Mouse (Mus musculus) CH12.LX (cell line): Measurements from ENCODE around the gene Trim16. TPM values are rescaled to one million over a fixed set of nuclear protein-coding genes. Genes with fewer than 3 reads are reported as not detected.

Experiments
- DNase-seq: peaks from one replicate; pipeline ENCODE4 v3.0.0-alpha.2; 2013; ENCODE audit errors: extremely low read depth
- H3K27ac ChIP-seq: 2 replicates; pipeline ENCODE4 v1.5.1; 2012; ENCODE audit warnings: low read depth, mild to moderate bottlenecking, control low read depth, moderate library complexity; ENCODE audit not compliant: insufficient read depth
- H3K27me3 ChIP-seq: replicated peaks from 2 replicates; pipeline ENCODE3; 2012; ENCODE audit warnings: inconsistent platforms
- H3K36me3 ChIP-seq, 2 experiments: replicated peaks in 1 of 2; 2 replicates each; pipeline versions ENCODE3 to v1.6.1; 2012; ENCODE audit warnings: inconsistent platforms in 1 of 2, low read length in 1 of 2, mild to moderate bottlenecking in 1 of 2, mixed read lengths in 1 of 2, moderate library complexity in 1 of 2; ENCODE audit not compliant: control insufficient read depth in 1 of 2, insufficient read depth in 1 of 2
- H3K4me1 ChIP-seq, 2 experiments: 2 replicates each; pipeline ENCODE4 v1.6.1; 2012; ENCODE audit warnings: inconsistent platforms in 1 of 2, moderate library complexity in 1 of 2; ENCODE audit not compliant: insufficient read depth in 2 of 2, control insufficient read depth in 1 of 2
- H3K4me2 ChIP-seq: 2 replicates; pipeline ENCODE4 v1.6.1; 2012; ENCODE audit warnings: low read depth, mild to moderate bottlenecking, control low read depth; ENCODE audit not compliant: poor library complexity, insufficient read depth, severe bottlenecking
- H3K4me3 ChIP-seq, 3 experiments: fragments of 150-350 bp in 1 of 3; sonication (generic) in 1 of 3; replicated peaks in 1 of 3; 2 replicates each; pipeline versions ENCODE3 to v1.5.1; 2011 to 2012; ENCODE audit warnings: low read depth in 2 of 3, low read length in 2 of 3, mild to moderate bottlenecking in 2 of 3, moderate library complexity in 2 of 3, control low read depth in 1 of 3, improper control_type of control experiment in 1 of 3, inconsistent platforms in 1 of 3, mixed read lengths in 1 of 3; ENCODE audit not compliant: poor library complexity in 1 of 3
- H3K79me2 ChIP-seq: replicated peaks from 2 replicates; pipeline ENCODE4 v1.6.1; 2012; ENCODE audit warnings: mild to moderate bottlenecking, moderate library complexity; ENCODE audit not compliant: control insufficient read depth, poor library complexity, insufficient read depth, severe bottlenecking; ENCODE audit errors: extremely low read depth
- H3K9ac ChIP-seq: 2 replicates; pipeline ENCODE4 v1.6.1; 2012; ENCODE audit warnings: low read depth, mild to moderate bottlenecking, control low read depth, moderate library complexity; ENCODE audit not compliant: insufficient read depth
- H3K9me3 ChIP-seq: replicated peaks from 2 replicates; pipeline ENCODE3; 2012; ENCODE audit warnings: low read length, inconsistent platforms, mixed read lengths
- BHLHE40 ChIP-seq: IDR thresholded peaks from 2 replicates; pipeline ENCODE4 v1.6.1; 2011; ENCODE audit warnings: mild to moderate bottlenecking, low read depth, low read length, improper control_type of control experiment
- CHD1 ChIP-seq: IDR thresholded peaks from 2 replicates; pipeline ENCODE4 v1.6.1; 2012; ENCODE audit warnings: low read depth, low read length, improper control_type of control experiment, inconsistent platforms
- CHD2 ChIP-seq: IDR thresholded peaks from 2 replicates; pipeline ENCODE4 v1.6.1; 2011; ENCODE audit warnings: low read length, improper control_type of control experiment
- CTCF ChIP-seq, 2 experiments: IDR thresholded peaks in 1 of 2; conservative IDR thresholded peaks in 1 of 2; 2 replicates each; pipeline ENCODE4 v1.5.1; 2011 to 2012; ENCODE audit warnings: low read depth in 2 of 2, low read length in 2 of 2, improper control_type of control experiment in 1 of 2, inconsistent platforms in 1 of 2, mild to moderate bottlenecking in 1 of 2, moderate library complexity in 1 of 2
- E2F4 ChIP-seq: IDR thresholded peaks from 2 replicates; pipeline ENCODE4 v1.6.1; 2011; ENCODE audit warnings: low read depth, low read length, improper control_type of control experiment; ENCODE audit not compliant: insufficient replicate concordance
- EP300 ChIP-seq: IDR thresholded peaks from 2 replicates; pipeline ENCODE4 v1.6.1; 2011; ENCODE audit warnings: low read length, improper control_type of control experiment
- GABPA ChIP-seq: IDR thresholded peaks from 2 replicates; pipeline ENCODE4 v1.6.1; 2012; ENCODE audit warnings: low read depth, low read length, improper control_type of control experiment, inconsistent platforms; ENCODE audit not compliant: insufficient replicate concordance
- HCFC1 ChIP-seq: IDR thresholded peaks from 2 replicates; pipeline ENCODE4 v1.6.1; 2012; ENCODE audit warnings: low read depth, mild to moderate bottlenecking, inconsistent platforms, low read length, improper control_type of control experiment
- JUN ChIP-seq: IDR thresholded peaks from 2 replicates; pipeline ENCODE4 v1.6.1; 2011; ENCODE audit warnings: low read depth, mild to moderate bottlenecking, low read length, improper control_type of control experiment, moderate library complexity; ENCODE audit not compliant: insufficient read depth
- JUND ChIP-seq: conservative IDR thresholded peaks from 2 replicates; pipeline ENCODE4 v1.6.1; 2011; ENCODE audit warnings: low read depth, low read length, improper control_type of control experiment
- KAT2A ChIP-seq: IDR thresholded peaks from 2 replicates; pipeline ENCODE4 v1.6.1; 2012; ENCODE audit warnings: low read length, improper control_type of control experiment, inconsistent platforms; ENCODE audit not compliant: insufficient replicate concordance
- MAX ChIP-seq: IDR thresholded peaks from 2 replicates; pipeline ENCODE4 v1.6.1; 2011; ENCODE audit warnings: low read length, improper control_type of control experiment
- MAZ ChIP-seq: IDR thresholded peaks from 2 replicates; pipeline ENCODE4 v1.6.1; 2012; ENCODE audit warnings: low read depth, mild to moderate bottlenecking, inconsistent platforms, low read length, improper control_type of control experiment, moderate library complexity
- MEF2A ChIP-seq: IDR thresholded peaks from 2 replicates; pipeline ENCODE4 v1.6.1; 2014; ENCODE audit warnings: low read depth, mild to moderate bottlenecking, inconsistent platforms, low read length, improper control_type of control experiment, borderline replicate concordance
- NELFE ChIP-seq: IDR thresholded peaks from 2 replicates; pipeline ENCODE4 v1.6.1; 2011; ENCODE audit warnings: low read depth, low read length, improper control_type of control experiment
- PAX5 ChIP-seq: IDR thresholded peaks from 2 replicates; pipeline ENCODE4 v1.6.1; 2012; ENCODE audit warnings: low read length, inconsistent platforms, mixed read lengths
- POLR2A ChIP-seq: IDR thresholded peaks from 2 replicates; pipeline ENCODE4 v1.6.1; 2011; ENCODE audit warnings: low read depth, mild to moderate bottlenecking, improper control_type of control experiment, low read length
- RAD21 ChIP-seq: IDR thresholded peaks from 2 replicates; pipeline ENCODE4 v1.6.1; 2011; ENCODE audit warnings: low read depth, mild to moderate bottlenecking, low read length, improper control_type of control experiment, moderate library complexity
- RCOR1 ChIP-seq: conservative IDR thresholded peaks from 2 replicates; pipeline ENCODE4 v1.6.1; 2012; ENCODE audit warnings: low read depth, mild to moderate bottlenecking, inconsistent platforms, low read length, improper control_type of control experiment
- SIN3A ChIP-seq: IDR thresholded peaks from 2 replicates; pipeline ENCODE4 v1.6.1; 2012; ENCODE audit warnings: low read length, improper control_type of control experiment, inconsistent platforms
- SMC3 ChIP-seq: IDR thresholded peaks from 2 replicates; pipeline ENCODE4 v1.6.1; 2011; ENCODE audit warnings: low read depth, low read length, improper control_type of control experiment
- TCF12 ChIP-seq: IDR thresholded peaks from 2 replicates; pipeline ENCODE4 v1.6.1; 2014; ENCODE audit warnings: low read depth, mild to moderate bottlenecking, inconsistent platforms, low read length, improper control_type of control experiment
- USF1 ChIP-seq: IDR thresholded peaks from 2 replicates; pipeline ENCODE4 v1.6.1; 2014; ENCODE audit warnings: low read depth, mild to moderate bottlenecking, inconsistent platforms, low read length, improper control_type of control experiment
- ZC3H11A ChIP-seq: IDR thresholded peaks from 2 replicates; pipeline ENCODE4 v1.6.1; 2012; ENCODE audit warnings: low read depth, mild to moderate bottlenecking, inconsistent platforms, low read length, improper control_type of control experiment
- ZKSCAN1 ChIP-seq: IDR thresholded peaks from 2 replicates; pipeline ENCODE4 v1.6.1; 2012; ENCODE audit warnings: low read depth, inconsistent platforms, low read length, improper control_type of control experiment, borderline replicate concordance
- ZNF384 ChIP-seq: IDR thresholded peaks from 2 replicates; pipeline ENCODE4 v1.6.1; 2012; ENCODE audit warnings: low read depth, low read length, improper control_type of control experiment, inconsistent platforms
- dilution Hi-C: fragments of 300-500 bp; cut with MboI; formaldehyde crosslinking; loops from 2 replicates; pipeline ENCODE4 v1.14.3; 2020; ENCODE audit warnings: low sequenced_read_pairs; ENCODE audit not compliant: extremely low pct_unique_long_range_greater_than_20kb, extremely low pct_ligation_motif_present
- in situ Hi-C: fragments of 300-500 bp; cut with MboI; formaldehyde crosslinking; loops from 3 replicates; pipeline ENCODE4 v1.14.3; 2019; ENCODE audit warnings: low sequenced_read_pairs, low pct_ligation_motif_present, low pct_unique_long_range_greater_than_20kb, mixed read lengths
- polyA plus RNA-seq: library from polyadenylated mRNA; unstranded; fragments of >175 nt; gene quantifications from 2 replicates; pipeline ENCODE4 v1.2.1, GENCODE M21; 2012; ENCODE audit warnings: low read depth; ENCODE audit not compliant: insufficient read length
- total RNA-seq, 2 experiments: library from RNA; depleted of rRNA; stranded (reverse); fragments of 300-350 nt in 1 of 2; fragments of >200 nt in 1 of 2; gene quantifications; 2 replicates each; pipeline ENCODE4 v1.2.3; 2012 to 2014

The Trim16 gene
- total and polyA plus RNA-seq, 3 experiments: not detected

- no peaks in the 10 kb centered on the region for H3K79me2 ChIP-seq
- no peaks in the 10 kb centered on the region for H3K27me3 ChIP-seq
- H3K4me1 ChIP-seq: peaks cover under 1 to 15% of the 10 kb centered on the region in 2 experiments
- dilution Hi-C loops: no loop called here
- no peak overlapping the region for H3K27ac ChIP-seq
- no peaks in the 10 kb centered on the region for H3K9me3 ChIP-seq
- TF ChIP-seq SMC3 (peak; percentile 76), RAD21 (peak; percentile 79), MEF2A (no peak), EP300 (no peak), MAX (no peak), ZKSCAN1 (no peak), POLR2A (no peak), KAT2A (no peak), ZNF384 (0 out of 2 replicates have a peak, but pooled peaks have one; percentile 36), NELFE (no peak), BHLHE40 (no peak), CHD2 (no peak), MAZ (no peak), GABPA (no peak), PAX5 (no peak), CTCF (conservative IDR thresholded peaks at IDR 0.05 in 1 of 2, IDR thresholded peaks at IDR 0.05 in 1 of 2; ENCODE audit: low read depth in 2 of 2, low read length in 2 of 2) (peak; percentile 7 to 84; a peak in 3 of 4 replicates)
- in situ Hi-C loops: no loop called here
- no peaks in the 10 kb centered on the region for H3K36me3 ChIP-seq
- no peak overlapping the region for H3K9ac ChIP-seq
- peak; percentile 12 for DNase-seq
- no peak overlapping the region for H3K4me3 ChIP-seq
- no peak overlapping the region for H3K4me2 ChIP-seq
Observed at GRCm38 (mm10) chr11:62851199-62851598, 31.2 kb downstream of the Trim16 start.

GRCm38 (mm10) chr11:62853334-62853733 lies 33.3 kb downstream of the Trim16 start:
- TF ChIP-seq USF1 (no peak), HCFC1 (no peak), KAT2A (no peak), ZC3H11A (no peak), ZNF384 (no peak), EP300 (no peak), TCF12 (no peak), CHD1 (no peak), E2F4 (no peak), SMC3 (no peak), RCOR1 (no peak), MAX (no peak), JUN (no peak), JUND (no peak), SIN3A (no peak), MAZ (no peak), GABPA (no peak), ZKSCAN1 (no peak)
- TF ChIP-seq, all 38 proteins: peak for 0
- dilution Hi-C loops: no loop called here

More at GRCm38 (mm10) chr11:62853334-62853733, 33.3 kb downstream of the Trim16 start:
- in situ Hi-C loops: no loop called here
- Histone ChIP-seq H3K36me3 (no peaks in the 10 kb centered on the region), H3K4me2 (no peak overlapping the region), H3K27me3 (no peaks in the 10 kb centered on the region), H3K4me1 (peaks cover 0 to 4% of the 10 kb centered on the region in 2 experiments; a peak in 1 of 4 replicates), H3K4me3 (no peak overlapping the region), H3K79me2 (no peaks in the 10 kb centered on the region), H3K9ac (no peak overlapping the region), H3K9me3 (no peaks in the 10 kb centered on the region), H3K27ac (no peak overlapping the region)
- no peak for DNase-seq
